In genomic region chr13:103772917-103773316, GRCm38 (mm10) we compare ENCODE assay signal across 8 mouse cellular contexts. TPM values are rescaled to one million over a fixed set of nuclear protein-coding genes. Genes with fewer than 3 reads are reported as not detected.
A peak's percentile ranks its signal among the peaks of the same experiment; 100 is the strongest.
DNase-seq lines count a peak whose midpoint lies in the region; ATAC-seq and TF ChIP-seq lines count a peak whose summit lies in the region.

No protein-coding gene starts in this region.

- DNase-seq in cerebellum, adult 11-12 months: peak; percentile 33
- DNase-seq in cerebellum, postnatal 4 days (ENCODE audit: low spot score in 2 of 2): no peak
- DNase-seq in 416B (ENCODE audit: low read depth): peak; percentile 42
- DNase-seq in intestine, embryonic 14.5 days (ENCODE audit: low spot score): no peak
- no peak for DNase-seq in layer of hippocampus, adult 9-11 months
- no peak for DNase-seq in urinary bladder, postnatal 10 days (ENCODE audit: low spot score)

- H3K27me3 ChIP-seq in intestine, embryonic 14.5 days (replicated peaks; ENCODE audit: control insufficient read depth, insufficient read depth, low read length): no peaks in the 10 kb centered on the region
- no peaks in the 10 kb centered on the region for H3K27me3 ChIP-seq in midbrain, embryonic 16.5 days (ENCODE audit: control insufficient read depth, insufficient read depth, low read depth, low read length)

- H3K27ac ChIP-seq in cortical plate, adult 2 months (ENCODE audit: insufficient read depth, low read length): no peak overlapping the region
- H3K27ac ChIP-seq in intestine, embryonic 14.5 days (ENCODE audit: low read depth): no peak overlapping the region
- H3K27ac ChIP-seq in midbrain, embryonic 16.5 days (ENCODE audit: low read length): no peak overlapping the region; the same call in 1 of the 2 replicates

- peak overlapping the region; percentile 73 for H3K4me2 ChIP-seq in intestine, embryonic 14.5 days (ENCODE audit: low read length)
- H3K4me2 ChIP-seq in midbrain, embryonic 16.5 days (ENCODE audit: low read length): peak overlapping the region; percentile 92

- H3K9me3 ChIP-seq in intestine, embryonic 14.5 days (ENCODE audit: control insufficient read depth, low read length): no peaks in the 10 kb centered on the region
- H3K9me3 ChIP-seq in midbrain, embryonic 16.5 days (replicated peaks; ENCODE audit: control insufficient read depth, low read length, poor library complexity, severe bottlenecking): no peaks in the 10 kb centered on the region

- no peak for ATAC-seq in intestine, embryonic 14.5 days (replicated peaks; ENCODE audit: low FRiP score, low TSS enrichment, low read depth)
- no peak for ATAC-seq in midbrain, embryonic 16.5 days

- peak overlapping the region; percentile 93 for H3K9ac ChIP-seq in intestine, embryonic 14.5 days (ENCODE audit: low read length)
- peak overlapping the region; percentile 46 for H3K9ac ChIP-seq in midbrain, embryonic 16.5 days (ENCODE audit: low read depth, low read length)

- peaks cover 13% of the 10 kb centered on the region; the same call in 1 of the 2 replicates for H3K36me3 ChIP-seq in intestine, embryonic 14.5 days (ENCODE audit: control insufficient read depth, insufficient read depth, low read length)
- no peaks in the 10 kb centered on the region for H3K36me3 ChIP-seq in midbrain, embryonic 16.5 days (ENCODE audit: control insufficient read depth, insufficient read depth, low read length)

- no peak for TF ChIP-seq POLR2A in cortical plate, adult 2 months (IDR thresholded peaks at IDR 0.05; ENCODE audit: extremely low read depth, insufficient read depth, low read length)

- H3K4me1 ChIP-seq in cortical plate, adult 2 months (ENCODE audit: control insufficient read depth, insufficient read depth, low read length): peaks cover 4% of the 10 kb centered on the region; the same call in 1 of the 2 replicates
- peaks cover 21% of the 10 kb centered on the region for H3K4me1 ChIP-seq in intestine, embryonic 14.5 days (replicated peaks; ENCODE audit: control insufficient read depth, insufficient read depth, low read length)
- peaks cover 26% of the 10 kb centered on the region for H3K4me1 ChIP-seq in midbrain, embryonic 16.5 days (ENCODE audit: control insufficient read depth, insufficient read depth, low read length)

- no peak for TF ChIP-seq CTCF in cortical plate, adult 2 months (IDR thresholded peaks at IDR 0.05; ENCODE audit: extremely low read depth, insufficient read depth, low read length)

- H3K4me3 ChIP-seq in cortical plate, adult 2 months (ENCODE audit: insufficient read depth, low read length): peak overlapping the region; percentile 92; the same call in 1 of the 2 replicates
- H3K4me3 ChIP-seq in intestine, embryonic 14.5 days (ENCODE audit: low read depth, low read length): peak overlapping the region; percentile 90
- peak overlapping the region; percentile 76 for H3K4me3 ChIP-seq in midbrain, embryonic 16.5 days (ENCODE audit: low read depth, low read length)

- WGBS in intestine, embryonic 14.5 days: 37% methylated on average over 5 of the region's 5 CpGs
- 15% methylated on average over 5 of the region's 5 CpGs for WGBS in midbrain, embryonic 16.5 days

RNA-seq across cellular contexts. Expression of gene Srek1, which starts 1.5 kb away (rescaled TPM):
- polyA plus RNA-seq in cortical plate, adult 2 months (2012; rRNA removed): 61.4 and 65.0 TPM in 2 replicates
- polyA plus RNA-seq in intestine, embryonic 14.5 days (2014; fragmentation: Nextera tagmentation; extraction: Ambion mirVana): 91.6 and 101 TPM in 2 replicates
- 65.0 and 73.1 TPM in 2 replicates for polyA plus RNA-seq in midbrain, embryonic 16.5 days (2015; fragmentation: Nextera tagmentation; extraction: Ambion mirVana)

Comparison
In these comparisons a context has a peak if more than half of its experiments do, and no peak if none do; other contexts are left out.
1. DNase-seq: peak in cerebellum, adult 11-12 months (single experiment) and 416B (single experiment); none in cerebellum, postnatal 4 days (0 of 2), intestine, embryonic 14.5 days (single experiment), layer of hippocampus, adult 9-11 months (single experiment) and urinary bladder, postnatal 10 days (single experiment).
2. Peak in every context shown above with its lines, with median percentiles within 50 percentile points of each other: H3K4me3 ChIP-seq.